Mouse (Mus musculus): ENCODE data around the gene Tprgl. TPM values are rescaled to one million over a fixed set of nuclear protein-coding genes. Genes with fewer than 3 reads are reported as not detected.
A peak's percentile ranks its signal among the peaks of the same experiment; 100 is the strongest.

The Tprgl gene
- polyA plus RNA-seq, 1 experiment from 2014 or later, result 136 TPM

- peak; percentile 95 for ATAC-seq (ENCODE audit: low FRiP score, low TSS enrichment)
- H3K4me2 ChIP-seq (replicated peaks; ENCODE audit: low read depth, low read length), result peak within 1 kb of the TSS; percentile 88
- peaks cover 39% of the 10 kb centered on the region for H3K4me1 ChIP-seq (ENCODE audit: insufficient read depth, low read length)
- peak within 1 kb of the TSS; percentile 78 for H3K9ac ChIP-seq (replicated peaks; ENCODE audit: low read length)
- peak within 1 kb of the TSS; percentile 82 for H3K4me3 ChIP-seq (ENCODE audit: low read length)
- H3K9me3 ChIP-seq (ENCODE audit: low read length), result no peaks in the 10 kb centered on the region
- peaks cover 45% of the 10 kb centered on the region for H3K27me3 ChIP-seq (ENCODE audit: insufficient read depth, low read length)
- under 1% methylated on average over 49 of the region's 49 CpGs for WGBS
- H3K36me3 ChIP-seq (ENCODE audit: insufficient read depth, low read length), result no peaks in the 10 kb centered on the region; the same call in 1 of the 2 replicates
- peak within 1 kb of the TSS; percentile 94 for H3K27ac ChIP-seq (ENCODE audit: low read length)
Measured at GRCm38 (mm10) chr4:154142211-154143040, 18.0 kb downstream of the Tprgl start, which contains the start of gene Wrap73. Gene Wrap73 (plus strand): TSS chr4:154142372.

- Histone ChIP-seq H3K36me3 (ENCODE audit: insufficient read depth, low read length) (no peaks in the 10 kb centered on the region), H3K4me1 (ENCODE audit: insufficient read depth, low read length) (peaks cover 39% of the 10 kb centered on the region), H3K4me2 (replicated peaks; ENCODE audit: low read depth, low read length) (peak overlapping the region; percentile 29), H3K9ac (replicated peaks; ENCODE audit: low read length) (peak overlapping the region; percentile 32; the same call in 1 of the 2 replicates), H3K27ac (ENCODE audit: low read length) (no peak overlapping the region), H3K27me3 (ENCODE audit: insufficient read depth, low read length) (peaks cover 53% of the 10 kb centered on the region), H3K4me3 (ENCODE audit: low read length) (peak overlapping the region; percentile 55), H3K9me3 (ENCODE audit: low read length) (no peaks in the 10 kb centered on the region)
- 2% methylated on average over 42 of the region's 42 CpGs for WGBS
- ATAC-seq (ENCODE audit: low FRiP score, low TSS enrichment), result no peak
Measured at GRCm38 (mm10) chr4:154141009-154141867, 19.2 kb downstream of the Tprgl start.

GRCm38 (mm10) chr4:154140213-154141008 lies 20.1 kb downstream of the Tprgl start:
- H3K36me3 ChIP-seq (ENCODE audit: insufficient read depth, low read length), result no peaks in the 10 kb centered on the region
- H3K4me1 ChIP-seq (ENCODE audit: insufficient read depth, low read length), result peaks cover 39% of the 10 kb centered on the region
- peak overlapping the region; percentile 55 for H3K4me3 ChIP-seq (ENCODE audit: low read length)
- WGBS, result under 1% methylated on average over 44 of the region's 46 CpGs
- H3K27ac ChIP-seq (ENCODE audit: low read length), result no peak overlapping the region
- H3K9me3 ChIP-seq (ENCODE audit: low read length), result no peaks in the 10 kb centered on the region
- ATAC-seq (ENCODE audit: low FRiP score, low TSS enrichment), result peak; percentile 10
- H3K9ac ChIP-seq (replicated peaks; ENCODE audit: low read length), result peak overlapping the region; percentile 64
- peaks cover 56% of the 10 kb centered on the region for H3K27me3 ChIP-seq (ENCODE audit: insufficient read depth, low read length)
- H3K4me2 ChIP-seq (replicated peaks; ENCODE audit: low read depth, low read length), result peak overlapping the region; percentile 95

- Histone ChIP-seq H3K9me3 (ENCODE audit: low read length) (no peaks in the 10 kb centered on the region), H3K36me3 (ENCODE audit: insufficient read depth, low read length) (no peaks in the 10 kb centered on the region), H3K27me3 (ENCODE audit: insufficient read depth, low read length) (peaks cover 56% of the 10 kb centered on the region)
Measured at GRCm38 (mm10) chr4:154140182-154140212, 20.5 kb downstream of the Tprgl start, which contains the start of gene Trp73. Gene Trp73 (minus strand): TSS chr4:154140208.

DNA sequence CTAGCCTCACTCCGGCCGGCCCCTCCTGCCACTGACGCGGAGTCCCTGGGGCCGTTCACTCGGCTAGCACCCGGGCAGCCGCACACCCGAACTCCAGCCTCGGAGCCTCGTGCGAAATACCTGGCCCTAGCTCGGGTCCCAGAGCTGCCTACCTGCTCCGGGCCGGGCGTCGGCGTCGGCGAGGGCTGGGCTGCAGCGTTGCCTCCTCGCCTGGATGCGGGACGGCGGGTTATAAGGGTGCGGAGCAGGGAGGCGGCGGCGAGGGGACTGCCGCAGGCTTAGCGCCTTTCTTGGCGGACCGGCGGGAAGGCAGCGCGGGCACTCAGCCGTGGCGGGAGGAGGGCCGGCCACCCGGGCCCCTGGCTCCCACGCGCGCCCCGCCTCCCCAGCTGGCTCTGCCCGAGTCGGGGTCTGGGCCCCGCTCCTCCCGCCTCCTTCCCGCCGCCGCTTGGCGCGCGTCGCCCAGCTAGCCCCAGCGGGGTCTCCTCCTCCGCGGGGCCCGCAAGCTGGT lies 20.7 kb downstream of the Tprgl start:
- Histone ChIP-seq H3K9ac (replicated peaks; ENCODE audit: low read length) (peak overlapping the region; percentile 64), H3K4me2 (replicated peaks; ENCODE audit: low read depth, low read length) (peak overlapping the region; percentile 95), H3K4me3 (ENCODE audit: low read length) (peak overlapping the region; percentile 55), H3K4me1 (ENCODE audit: insufficient read depth, low read length) (peaks cover 39% of the 10 kb centered on the region), H3K27me3 (ENCODE audit: insufficient read depth, low read length) (peaks cover 56% of the 10 kb centered on the region), H3K36me3 (ENCODE audit: insufficient read depth, low read length) (no peaks in the 10 kb centered on the region), H3K27ac (ENCODE audit: low read length) (no peak overlapping the region), H3K9me3 (ENCODE audit: low read length) (no peaks in the 10 kb centered on the region)
- 1% methylated on average over 46 of the region's 59 CpGs for WGBS
- ATAC-seq (ENCODE audit: low FRiP score, low TSS enrichment), result peak; percentile 17; the same call in 1 of the 2 replicates

More at GRCm38 (mm10) chr4:154140182-154140212, 20.5 kb downstream of the Tprgl start, which contains the start of gene Trp73:
- no peak within 1 kb of the TSS for H3K27ac ChIP-seq (ENCODE audit: low read length)
- WGBS, result 0% methylated on average over 4 of the region's 4 CpGs
- H3K9ac ChIP-seq (replicated peaks; ENCODE audit: low read length), result peak within 1 kb of the TSS; percentile 64
- peak within 1 kb of the TSS; percentile 55 for H3K4me3 ChIP-seq (ENCODE audit: low read length)
- H3K4me2 ChIP-seq (replicated peaks; ENCODE audit: low read depth, low read length), result peak within 1 kb of the TSS; percentile 95
- peaks cover 39% of the 10 kb centered on the region for H3K4me1 ChIP-seq (ENCODE audit: insufficient read depth, low read length)
- no peak for ATAC-seq (ENCODE audit: low FRiP score, low TSS enrichment)

DNA sequence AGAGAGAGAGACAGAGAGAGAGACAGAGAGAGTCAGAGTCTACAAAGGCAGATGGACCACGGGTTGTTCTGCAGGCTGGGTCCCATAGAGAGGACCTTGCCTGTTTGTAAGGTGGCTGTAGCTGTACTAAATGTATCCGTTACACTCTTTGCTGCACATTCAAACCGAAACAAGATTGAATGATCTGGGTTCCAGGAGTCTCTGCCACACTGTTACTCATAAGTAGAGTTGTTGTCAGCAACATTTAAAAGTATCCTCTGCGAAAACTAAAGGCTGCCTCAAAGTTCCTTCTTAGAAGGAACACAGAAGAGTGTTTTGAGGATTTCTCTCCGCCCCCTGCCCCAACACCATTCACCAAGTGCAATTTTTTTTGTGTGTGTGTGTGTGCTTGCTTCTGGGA lies 23.3 kb downstream of the Tprgl start:
- H3K27me3 ChIP-seq (ENCODE audit: insufficient read depth, low read length), result peaks cover 56% of the 10 kb centered on the region

GRCm38 (mm10) chr4:154134803-154135202 lies 25.7 kb downstream of the Tprgl start:
- H3K9me3 ChIP-seq (ENCODE audit: low read length), result no peaks in the 10 kb centered on the region
- H3K27me3 ChIP-seq (ENCODE audit: insufficient read depth, low read length), result peaks cover 38% of the 10 kb centered on the region
- WGBS, result 51% methylated on average over 4 of the region's 4 CpGs
- H3K4me1 ChIP-seq (ENCODE audit: insufficient read depth, low read length), result peaks cover 8% of the 10 kb centered on the region; the same call in 1 of the 2 replicates
- H3K9ac ChIP-seq (replicated peaks; ENCODE audit: low read length), result no peak overlapping the region
- H3K4me2 ChIP-seq (replicated peaks; ENCODE audit: low read depth, low read length), result no peak overlapping the region
- peak; percentile 44; the same call in 1 of the 2 replicates for ATAC-seq (ENCODE audit: low FRiP score, low TSS enrichment)
- no peaks in the 10 kb centered on the region for H3K36me3 ChIP-seq (ENCODE audit: insufficient read depth, low read length)
- H3K4me3 ChIP-seq (ENCODE audit: low read length), result no peak overlapping the region
- H3K27ac ChIP-seq (ENCODE audit: low read length), result no peak overlapping the region

More for the DNA sequence above, 23.3 kb downstream of the Tprgl start:
- ATAC-seq (ENCODE audit: low FRiP score, low TSS enrichment), result no peak
- Histone ChIP-seq H3K27ac (ENCODE audit: low read length) (no peak overlapping the region), H3K4me3 (ENCODE audit: low read length) (no peak overlapping the region), H3K9me3 (ENCODE audit: low read length) (no peaks in the 10 kb centered on the region), H3K4me2 (replicated peaks; ENCODE audit: low read depth, low read length) (no peak overlapping the region), H3K9ac (replicated peaks; ENCODE audit: low read length) (no peak overlapping the region), H3K4me1 (ENCODE audit: insufficient read depth, low read length) (peaks cover 26% of the 10 kb centered on the region), H3K36me3 (ENCODE audit: insufficient read depth, low read length) (no peaks in the 10 kb centered on the region)
- 64% methylated on average over 5 of the region's 5 CpGs for WGBS

DNA sequence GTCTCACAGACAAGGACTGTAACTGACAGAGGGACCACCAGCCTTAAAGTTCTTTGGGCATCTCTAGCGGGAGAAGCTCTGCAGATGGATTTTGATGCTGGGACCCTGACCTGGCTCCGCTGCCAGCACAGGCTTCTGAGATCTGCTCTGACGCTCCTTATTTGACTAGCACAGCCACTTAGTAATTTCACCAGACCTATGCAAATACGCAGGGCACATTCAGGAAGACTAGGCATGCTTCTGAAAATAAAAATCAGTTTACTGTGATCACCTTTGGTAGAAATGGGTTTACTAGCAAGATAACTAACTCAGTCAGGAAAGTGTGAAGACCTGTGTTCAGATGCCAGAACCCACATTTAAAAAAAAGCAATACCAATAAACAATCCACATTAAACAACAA lies 28.6 kb downstream of the Tprgl start:
- WGBS, result 85% methylated on average over 4 of the region's 4 CpGs
- H3K27ac ChIP-seq (ENCODE audit: low read length), result no peak overlapping the region
- H3K9me3 ChIP-seq (ENCODE audit: low read length), result no peaks in the 10 kb centered on the region
- peaks cover 17% of the 10 kb centered on the region for H3K27me3 ChIP-seq (ENCODE audit: insufficient read depth, low read length)
- H3K4me3 ChIP-seq (ENCODE audit: low read length), result no peak overlapping the region
- no peaks in the 10 kb centered on the region for H3K36me3 ChIP-seq (ENCODE audit: insufficient read depth, low read length)
- H3K4me2 ChIP-seq (replicated peaks; ENCODE audit: low read depth, low read length), result no peak overlapping the region
- ATAC-seq (ENCODE audit: low FRiP score, low TSS enrichment), result no peak
- no peaks in the 10 kb centered on the region for H3K4me1 ChIP-seq (ENCODE audit: insufficient read depth, low read length)
- no peak overlapping the region for H3K9ac ChIP-seq (replicated peaks; ENCODE audit: low read length)

GRCm38 (mm10) chr4:154129950-154130349 lies 30.5 kb downstream of the Tprgl start:
- Histone ChIP-seq H3K9ac (replicated peaks; ENCODE audit: low read length) (no peak overlapping the region), H3K4me2 (replicated peaks; ENCODE audit: low read depth, low read length) (no peak overlapping the region), H3K4me3 (ENCODE audit: low read length) (no peak overlapping the region), H3K9me3 (ENCODE audit: low read length) (no peaks in the 10 kb centered on the region), H3K27me3 (ENCODE audit: insufficient read depth, low read length) (peaks cover 13% of the 10 kb centered on the region; the same call in 1 of the 2 replicates), H3K27ac (ENCODE audit: low read length) (no peak overlapping the region), H3K4me1 (ENCODE audit: insufficient read depth, low read length) (no peaks in the 10 kb centered on the region), H3K36me3 (ENCODE audit: insufficient read depth, low read length) (no peaks in the 10 kb centered on the region)
- no peak for ATAC-seq (ENCODE audit: low FRiP score, low TSS enrichment)

Data from kidney, embryonic 16.5 days (tissue).